Mouse (Mus musculus): ENCODE measurements at regions not wholly inside any gene's neighbourhood (a gene's known extent, or its start where the extent isn't known, plus 50 kb on each side); places are given as distances from the start of the nearest gene placed in this dataset.

DNA sequence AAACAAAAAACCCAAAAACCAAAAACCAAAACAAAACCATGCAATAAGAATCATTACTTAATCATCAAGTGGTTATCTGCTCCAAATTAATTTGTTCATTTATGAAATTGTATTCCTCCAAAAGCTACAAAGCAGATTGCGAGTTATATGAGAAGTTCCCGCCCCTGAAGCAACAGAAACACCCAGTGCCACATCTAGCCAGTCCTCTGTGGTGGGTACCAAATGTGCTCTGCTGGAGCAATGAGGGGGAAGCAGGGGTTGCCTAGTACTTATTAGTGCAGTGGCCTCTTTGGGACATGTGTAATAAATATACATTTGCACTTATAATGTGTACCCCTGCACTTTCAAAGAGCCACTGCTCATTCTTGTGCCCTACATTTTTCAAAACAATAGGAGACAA lies 419.9 kb upstream of the Atp11b start:
- TF ChIP-seq CTCF (IDR thresholded peaks at IDR 0.05; ENCODE audit: low read depth), result no peak
- Histone ChIP-seq H3K9me3 (ENCODE audit: low read depth, low read length) (no peaks in the 10 kb centered on the region), H3K9ac (no peak overlapping the region), H3K4me1 (ENCODE audit: insufficient read depth) (no peaks in the 10 kb centered on the region), H3K4me2 (no peak overlapping the region), H3K27ac (ENCODE audit: low read depth) (no peak overlapping the region), H3K36me3 (ENCODE audit: insufficient read depth) (no peaks in the 10 kb centered on the region), H3K4me3 (ENCODE audit: low read depth, low read length) (no peak overlapping the region), H3K27me3 (ENCODE audit: insufficient read depth, low read length) (no peaks in the 10 kb centered on the region)
- ATAC-seq (ENCODE audit: insufficient read depth) (no peak), DNase-seq (no peak)
- 73% methylated on average over 2 of the region's 2 CpGs for WGBS

DNA sequence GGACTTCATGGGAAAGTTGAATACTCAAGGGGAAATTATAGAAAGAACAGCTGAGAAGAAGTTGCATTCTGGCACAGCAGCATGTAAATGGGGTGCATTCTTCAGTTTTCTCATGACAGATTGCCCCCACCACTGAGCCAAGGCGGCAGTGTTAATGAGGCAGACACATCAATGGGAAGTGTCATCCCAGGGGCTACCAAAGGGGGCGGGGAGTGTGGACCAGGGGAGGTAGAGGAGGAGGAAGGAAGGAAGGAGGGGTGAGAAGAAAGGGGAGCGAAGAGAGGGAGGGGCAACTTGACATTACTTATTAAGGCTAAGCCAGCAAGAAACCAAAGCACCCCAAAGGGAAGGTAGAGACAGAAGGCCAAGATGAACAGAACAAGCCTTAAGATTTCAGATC lies 419.4 kb upstream of the Atp11b start:
- no peak overlapping the region for H3K9ac ChIP-seq
- H3K4me2 ChIP-seq, result no peak overlapping the region
- H3K4me1 ChIP-seq (ENCODE audit: insufficient read depth), result no peaks in the 10 kb centered on the region
- ATAC-seq (ENCODE audit: insufficient read depth), result no peak
- H3K27ac ChIP-seq (ENCODE audit: low read depth), result no peak overlapping the region
- no peaks in the 10 kb centered on the region for H3K36me3 ChIP-seq (ENCODE audit: insufficient read depth)
- no peak overlapping the region for H3K4me3 ChIP-seq (ENCODE audit: low read depth, low read length)
- no peak for TF ChIP-seq CTCF (IDR thresholded peaks at IDR 0.05; ENCODE audit: low read depth)
- no peak for DNase-seq
- WGBS, result 45% methylated on average over 3 of the region's 3 CpGs
- no peaks in the 10 kb centered on the region for H3K9me3 ChIP-seq (ENCODE audit: low read depth, low read length)
- no peaks in the 10 kb centered on the region for H3K27me3 ChIP-seq (ENCODE audit: insufficient read depth, low read length)

DNA sequence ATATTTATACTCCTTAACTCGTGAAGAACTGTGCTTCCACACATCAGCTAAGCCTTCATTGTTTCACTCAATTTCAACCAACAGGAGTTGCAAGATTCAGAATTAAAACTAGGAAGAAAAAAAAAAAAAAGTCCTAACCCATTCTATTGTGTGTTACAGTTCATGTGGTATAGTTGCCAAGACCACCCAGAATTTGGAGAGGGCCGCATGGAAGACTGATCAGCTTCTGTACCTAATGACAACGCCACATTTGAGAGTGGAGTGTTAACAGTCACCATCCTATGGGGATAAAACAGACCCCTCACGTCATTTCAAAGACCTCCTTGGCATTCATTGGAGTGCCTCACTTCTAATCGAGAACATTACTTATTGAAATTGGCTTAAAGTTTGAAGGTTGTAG lies 418.1 kb upstream of the Atp11b start:
- Histone ChIP-seq H3K4me1 (ENCODE audit: insufficient read depth) (no peaks in the 10 kb centered on the region), H3K4me3 (ENCODE audit: low read depth, low read length) (no peak overlapping the region), H3K27me3 (ENCODE audit: insufficient read depth, low read length) (no peaks in the 10 kb centered on the region), H3K9ac (no peak overlapping the region), H3K9me3 (ENCODE audit: low read depth, low read length) (no peaks in the 10 kb centered on the region), H3K4me2 (no peak overlapping the region), H3K27ac (ENCODE audit: low read depth) (no peak overlapping the region), H3K36me3 (ENCODE audit: insufficient read depth) (no peaks in the 10 kb centered on the region)
- DNase-seq (peak; percentile 49), ATAC-seq (ENCODE audit: insufficient read depth) (no peak; the same call in 1 of the 2 replicates)
- WGBS, result 32% methylated on average over 5 of the region's 5 CpGs
- TF ChIP-seq CTCF (IDR thresholded peaks at IDR 0.05; ENCODE audit: low read depth), result no peak

DNA sequence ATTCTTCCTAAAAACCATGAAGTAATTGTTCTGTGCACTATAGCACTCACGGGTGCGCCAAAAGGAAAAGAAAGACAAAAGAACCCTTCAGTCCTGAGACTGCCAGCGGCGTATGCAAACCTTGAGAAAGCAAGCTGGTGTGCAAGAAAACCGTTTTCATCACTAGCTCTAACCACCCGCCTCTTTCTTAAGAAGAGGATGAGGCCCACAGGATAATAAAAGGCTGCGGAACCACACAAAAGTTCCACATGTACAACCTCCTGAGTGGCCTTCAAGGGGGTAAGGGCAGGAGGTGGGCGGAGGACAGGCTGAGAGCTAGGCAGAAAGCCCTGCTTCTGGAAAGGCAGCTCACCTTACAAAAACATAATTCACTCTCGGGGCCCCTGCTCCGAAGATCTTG lies 413.4 kb upstream of the Atp11b start:
- no peaks in the 10 kb centered on the region for H3K36me3 ChIP-seq (ENCODE audit: insufficient read depth)
- H3K4me1 ChIP-seq (ENCODE audit: insufficient read depth), result 0 out of 2 replicates have a peak, but pooled peaks cover 7% of the 10 kb centered on the region
- peak overlapping the region; percentile 42 for H3K4me3 ChIP-seq (ENCODE audit: low read depth, low read length)
- WGBS, result 14% methylated on average over 10 of the region's 10 CpGs
- no peaks in the 10 kb centered on the region for H3K27me3 ChIP-seq (ENCODE audit: insufficient read depth, low read length)
- H3K27ac ChIP-seq (ENCODE audit: low read depth), result no peak overlapping the region
- no peak for DNase-seq
- ATAC-seq (ENCODE audit: insufficient read depth), result peak; percentile 40
- H3K9me3 ChIP-seq (ENCODE audit: low read depth, low read length), result no peaks in the 10 kb centered on the region
- H3K9ac ChIP-seq, result peak overlapping the region; percentile 35
- peak overlapping the region; percentile 75 for H3K4me2 ChIP-seq
- TF ChIP-seq CTCF (IDR thresholded peaks at IDR 0.05; ENCODE audit: low read depth), result no peak

DNA sequence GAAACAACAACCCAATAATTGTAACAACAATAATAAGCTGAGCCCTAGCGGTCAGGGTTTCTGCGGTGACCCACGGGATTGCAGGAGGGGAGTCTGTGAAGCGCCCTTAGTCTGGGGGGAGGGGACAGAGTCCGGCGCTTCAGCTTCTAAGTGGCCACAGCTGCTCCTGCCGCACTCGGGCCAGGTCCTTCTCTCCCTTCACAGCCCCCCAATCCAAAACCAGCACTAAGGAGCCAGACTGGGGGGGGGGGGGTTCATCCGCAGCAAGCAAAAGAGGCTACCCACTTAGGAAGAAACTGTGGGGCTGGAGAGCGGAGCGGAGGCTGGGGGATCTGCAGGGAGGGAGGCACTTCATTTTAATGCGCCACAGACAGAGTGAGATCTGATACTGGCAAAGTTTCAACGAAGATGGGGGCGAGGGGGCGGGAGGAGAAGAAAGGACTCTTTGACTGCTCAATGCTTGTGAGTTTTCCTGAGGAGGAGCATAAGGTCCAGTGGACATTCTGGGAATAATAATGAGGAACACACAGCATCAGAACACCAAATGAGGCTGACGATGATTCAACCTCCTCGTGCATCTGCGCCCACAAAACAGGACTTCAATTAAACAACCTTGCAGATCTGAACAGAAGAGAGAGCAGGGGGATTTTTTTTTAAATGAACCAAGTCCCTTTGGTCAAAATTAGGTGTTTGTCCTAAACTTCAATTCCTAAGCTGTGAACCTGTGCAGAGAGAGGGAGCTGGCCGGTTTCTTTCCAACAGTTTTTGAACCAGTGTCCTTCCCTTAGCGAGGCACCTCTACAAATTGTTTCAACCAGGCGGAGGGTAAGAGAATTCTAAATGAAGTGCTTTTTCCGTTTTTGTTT lies 412.7 kb upstream of the Atp11b start:
- Histone ChIP-seq H3K9me3 (ENCODE audit: low read depth, low read length) (no peaks in the 10 kb centered on the region), H3K27ac (ENCODE audit: low read depth) (no peak overlapping the region), H3K9ac (peak overlapping the region; percentile 35), H3K4me1 (ENCODE audit: insufficient read depth) (0 out of 2 replicates have a peak, but pooled peaks cover 7% of the 10 kb centered on the region), H3K36me3 (ENCODE audit: insufficient read depth) (no peaks in the 10 kb centered on the region), H3K27me3 (ENCODE audit: insufficient read depth, low read length) (no peaks in the 10 kb centered on the region), H3K4me3 (ENCODE audit: low read depth, low read length) (peak overlapping the region; percentile 42), H3K4me2 (peak overlapping the region; percentile 75)
- ATAC-seq (ENCODE audit: insufficient read depth) (peak; percentile 90), DNase-seq (peak; percentile 75)
- no peak for TF ChIP-seq CTCF (IDR thresholded peaks at IDR 0.05; ENCODE audit: low read depth)
- 4% methylated on average over 22 of the region's 22 CpGs for WGBS

DNA sequence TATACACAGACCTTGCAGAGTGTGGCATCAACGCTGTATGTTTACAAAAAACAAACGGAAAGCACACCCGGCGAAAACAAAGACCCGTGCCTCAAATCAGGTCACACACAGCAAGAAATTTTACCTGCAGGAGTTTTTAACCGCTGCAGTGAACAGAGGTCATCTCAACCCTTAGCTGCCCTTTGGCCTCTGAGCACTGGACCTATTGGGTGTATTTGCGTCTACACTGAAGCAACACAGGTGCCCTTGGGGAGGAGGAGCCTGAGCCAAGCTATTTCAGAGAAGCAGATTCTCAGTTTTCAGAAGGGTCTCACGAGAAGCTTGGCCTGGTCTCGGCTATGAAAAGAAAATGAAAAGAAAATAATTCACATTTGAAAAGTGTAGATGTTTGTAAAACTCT lies 412.1 kb upstream of the Atp11b start:
- Histone ChIP-seq H3K4me3 (ENCODE audit: low read depth, low read length) (no peak overlapping the region), H3K27me3 (ENCODE audit: insufficient read depth, low read length) (no peaks in the 10 kb centered on the region)
- ATAC-seq (ENCODE audit: insufficient read depth), result no peak

DNA sequence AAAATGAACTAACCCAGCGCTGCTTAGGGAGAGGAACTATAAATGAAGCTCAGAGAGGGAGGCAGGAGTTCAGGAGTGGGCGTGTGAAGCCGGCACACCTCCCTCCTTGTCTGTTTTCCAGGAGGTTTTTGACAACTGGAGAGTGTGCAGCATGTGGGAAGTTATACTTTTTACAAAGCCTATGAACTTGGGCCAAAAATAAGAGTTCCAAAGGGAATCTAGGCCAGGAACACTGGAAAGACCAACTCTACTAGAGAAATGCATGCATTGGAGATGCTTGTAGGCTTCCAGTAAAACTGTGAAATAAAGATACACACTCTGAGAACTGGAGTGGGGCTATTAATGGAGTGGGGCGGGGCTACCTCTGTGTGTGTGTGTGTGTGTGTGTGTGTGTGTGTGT lies 411.3 kb upstream of the Atp11b start:
- no peak for DNase-seq
- TF ChIP-seq CTCF (IDR thresholded peaks at IDR 0.05; ENCODE audit: low read depth), result no peak
- Histone ChIP-seq H3K9me3 (ENCODE audit: low read depth, low read length) (no peaks in the 10 kb centered on the region), H3K4me3 (ENCODE audit: low read depth, low read length) (no peak overlapping the region), H3K4me1 (ENCODE audit: insufficient read depth) (0 out of 2 replicates have a peak, but pooled peaks cover 7% of the 10 kb centered on the region), H3K36me3 (ENCODE audit: insufficient read depth) (no peaks in the 10 kb centered on the region), H3K4me2 (no peak overlapping the region), H3K9ac (no peak overlapping the region), H3K27me3 (ENCODE audit: insufficient read depth, low read length) (no peaks in the 10 kb centered on the region), H3K27ac (ENCODE audit: low read depth) (no peak overlapping the region)
- no peak for ATAC-seq (ENCODE audit: insufficient read depth)
- WGBS, result 66% methylated on average over 4 of the region's 4 CpGs

More for the DNA sequence above, 412.1 kb upstream of the Atp11b start:
- Histone ChIP-seq H3K9ac (no peak overlapping the region), H3K4me1 (ENCODE audit: insufficient read depth) (0 out of 2 replicates have a peak, but pooled peaks cover 7% of the 10 kb centered on the region), H3K9me3 (ENCODE audit: low read depth, low read length) (no peaks in the 10 kb centered on the region), H3K27ac (ENCODE audit: low read depth) (no peak overlapping the region), H3K4me2 (peak overlapping the region; percentile 75), H3K36me3 (ENCODE audit: insufficient read depth) (no peaks in the 10 kb centered on the region)
- WGBS, result 16% methylated on average over 9 of the region's 9 CpGs
- TF ChIP-seq CTCF (IDR thresholded peaks at IDR 0.05; ENCODE audit: low read depth), result no peak
- DNase-seq, result no peak

All from lung, embryonic 14.5 days (tissue).